Mouse (Mus musculus) ES-E14 (cell line): ENCODE measurements around the gene Rab24. TPM values are rescaled to one million over a fixed set of nuclear protein-coding genes. Genes with fewer than 3 reads are reported as not detected.

Experiments used
- DNase-seq: peaks from one replicate; pipeline ENCODE4 v3.0.0-alpha.2; 2013; ENCODE audit warnings: low read depth, low spot score
- H3K27ac ChIP-seq: 2 replicates; pipeline ENCODE4 v1.5.1; 2012; ENCODE audit warnings: low read depth, mild to moderate bottlenecking, low read length, moderate library complexity, mixed read lengths; ENCODE audit not compliant: poor library complexity, insufficient read depth, severe bottlenecking
- H3K36me3 ChIP-seq: 2 replicates; pipeline ENCODE4 v1.6.1; 2012; ENCODE audit warnings: mild to moderate bottlenecking, low read length, moderate library complexity, mixed read lengths; ENCODE audit not compliant: control insufficient read depth, poor library complexity, insufficient read depth, severe bottlenecking
- H3K4me1 ChIP-seq, 2 experiments: fragments of 150-350 bp in 1 of 2; sonication (generic) in 1 of 2; 2 replicates each; pipeline ENCODE4 v1.6.1; 2012; ENCODE audit warnings: low read length in 2 of 2, mild to moderate bottlenecking in 1 of 2, mixed read lengths in 1 of 2; ENCODE audit not compliant: control insufficient read depth in 2 of 2, insufficient read depth in 2 of 2, poor library complexity in 1 of 2
- H3K4me3 ChIP-seq, 2 experiments: fragments of 150-350 bp in 1 of 2; sonication (generic) in 1 of 2; 2 replicates each; pipeline ENCODE4 v1.5.1; 2012; ENCODE audit warnings: low read length in 2 of 2, low read depth in 1 of 2, mild to moderate bottlenecking in 1 of 2, mixed read lengths in 1 of 2; ENCODE audit not compliant: insufficient read depth in 1 of 2, poor library complexity in 1 of 2, severe bottlenecking in 1 of 2
- H3K9ac ChIP-seq: 2 replicates; pipeline ENCODE4 v1.6.1; 2012; ENCODE audit warnings: low read depth, mild to moderate bottlenecking, low read length, mixed read lengths; ENCODE audit not compliant: poor library complexity, insufficient read depth, severe bottlenecking
- H3K9me3 ChIP-seq: fragments of 150-350 bp; sonication (generic); 2 replicates; pipeline ENCODE4 v1.6.1; 2012; ENCODE audit warnings: low read depth, mild to moderate bottlenecking, low read length; ENCODE audit not compliant: control insufficient read depth, insufficient read depth
- CHD2 ChIP-seq: IDR thresholded peaks from 2 replicates; pipeline ENCODE4 v1.6.1; 2014; ENCODE audit warnings: mild to moderate bottlenecking, low read depth, low read length, inconsistent platforms
- HCFC1 ChIP-seq: IDR thresholded peaks from 2 replicates; pipeline ENCODE4 v1.6.1; 2012; ENCODE audit warnings: low read length, inconsistent platforms, borderline replicate concordance; ENCODE audit not compliant: insufficient read depth
- MAFK ChIP-seq: IDR thresholded peaks from 2 replicates; pipeline ENCODE4 v1.6.1; 2014; ENCODE audit warnings: mild to moderate bottlenecking, low read depth, low read length, inconsistent platforms; ENCODE audit not compliant: insufficient read depth
- ZC3H11A ChIP-seq: IDR thresholded peaks from 2 replicates; pipeline ENCODE4 v1.6.1; 2012; ENCODE audit warnings: low read depth, mild to moderate bottlenecking, inconsistent platforms, low read length, borderline replicate concordance
- ZNF384 ChIP-seq: IDR thresholded peaks from 2 replicates; pipeline ENCODE4 v1.6.1; 2012; ENCODE audit warnings: low read depth, low read length, inconsistent platforms
- in situ Hi-C, 2 experiments: fragments of 600-800 bp; cut with MboI; formaldehyde crosslinking; loops; one replicate each; pipeline ENCODE4 v1.15.1; 2025; ENCODE audit warnings: low sequenced_read_pairs in 2 of 2, inconsistent platforms in 1 of 2; ENCODE audit not compliant: unreplicated experiment in 2 of 2
- total RNA-seq: library from RNA; depleted of rRNA; stranded (reverse); fragments of 300-350 nt; gene quantifications from 2 replicates; pipeline ENCODE4 v1.2.3, GENCODE M21; 2012

Gene Rab24
- total RNA-seq, 1 experiment: 67.5 TPM

- in situ Hi-C loops: no loop called here
- no peak overlapping the region for H3K9ac ChIP-seq
- DNase-seq: no peak
- H3K4me3 ChIP-seq: no peak overlapping the region
- H3K36me3 ChIP-seq: peaks cover 19% of the 10 kb centered on the region
- peaks cover 3 to 33% of the 10 kb centered on the region in 2 experiments; a peak in 3 of 4 replicates for H3K4me1 ChIP-seq
- no peaks in the 10 kb centered on the region for H3K9me3 ChIP-seq
- TF ChIP-seq CHD2: no peak
- TF ChIP-seq ZC3H11A: no peak
- TF ChIP-seq MAFK: no peak
- no peak for TF ChIP-seq ZNF384
- no peak for TF ChIP-seq HCFC1
- no peak overlapping the region for H3K27ac ChIP-seq
Measured at GRCm38 (mm10) chr13:55328171-55328570, 6.4 kb upstream of the Rab24 start.

DNA sequence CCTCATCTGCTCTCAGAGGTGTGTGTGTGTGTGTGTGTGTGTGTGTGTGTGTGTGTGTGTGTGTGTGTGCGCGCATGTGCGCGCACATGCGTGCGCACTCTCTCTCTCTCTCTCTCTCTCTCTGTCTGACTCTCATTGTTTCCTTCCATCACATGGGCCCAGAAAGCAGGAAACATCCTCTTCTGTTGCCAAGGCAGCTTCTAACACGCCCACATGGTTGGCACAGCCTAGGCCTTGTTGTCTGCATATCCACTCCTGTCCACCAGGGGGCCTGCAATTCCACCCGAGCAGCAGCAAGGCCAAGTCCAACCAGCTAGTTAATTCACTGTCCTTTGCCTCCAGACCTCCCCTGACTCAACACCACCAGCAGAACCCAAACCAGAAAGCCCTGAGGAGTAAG is 5.9 kb upstream of the Rab24 start:
- TF ChIP-seq HCFC1: no peak
- TF ChIP-seq ZC3H11A: no peak
- no peak for TF ChIP-seq ZNF384
- H3K9me3 ChIP-seq: no peaks in the 10 kb centered on the region
- H3K4me1 ChIP-seq: peaks cover 3 to 36% of the 10 kb centered on the region in 2 experiments; a peak in 3 of 4 replicates
- in situ Hi-C loops: no loop called here
- H3K36me3 ChIP-seq: peaks cover 24% of the 10 kb centered on the region
- H3K9ac ChIP-seq: 0 out of 2 replicates have a peak overlapping the region, but pooled peaks have one; percentile 27
- H3K4me3 ChIP-seq: no peak overlapping the region
- DNase-seq: peak; percentile 78
- H3K27ac ChIP-seq: no peak overlapping the region

- Histone ChIP-seq H3K27ac (no peak overlapping the region), H3K36me3 (peaks cover 24% of the 10 kb centered on the region), H3K4me3 (no peak overlapping the region), H3K9ac (no peak overlapping the region), H3K4me1 (peaks cover 3 to 36% of the 10 kb centered on the region in 2 experiments; a peak in 3 of 4 replicates), H3K9me3 (no peaks in the 10 kb centered on the region)
- no peak for TF ChIP-seq ZC3H11A
- no peak for TF ChIP-seq ZNF384
- no peak for TF ChIP-seq HCFC1
- no peak for TF ChIP-seq CHD2
- no peak for TF ChIP-seq MAFK
- in situ Hi-C loops: no loop called here
- no peak for DNase-seq
Measured at GRCm38 (mm10) chr13:55327169-55327568, 5.4 kb upstream of the Rab24 start.

DNA sequence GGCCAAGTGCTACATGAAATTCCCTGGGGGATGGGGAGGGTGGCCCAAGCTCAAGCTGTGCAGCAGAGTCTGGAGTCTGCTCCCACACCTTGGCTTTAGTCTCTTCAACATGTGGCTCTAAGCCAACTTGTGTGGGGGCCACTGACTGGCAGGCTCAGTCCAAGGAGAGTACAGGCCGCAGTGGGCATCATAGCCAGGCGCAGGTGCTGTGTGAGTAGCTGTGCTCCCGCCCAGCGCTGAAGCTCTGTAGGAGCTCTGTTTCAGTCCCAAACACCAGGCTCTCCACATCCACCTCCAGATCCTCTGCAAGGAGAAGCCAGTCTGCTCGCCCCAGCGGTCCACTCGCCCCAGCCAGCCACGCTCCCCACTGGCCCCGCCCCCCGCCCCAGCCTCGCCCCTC is 3.9 kb upstream of the Rab24 start:
- H3K27ac ChIP-seq: no peak overlapping the region
- no peak for DNase-seq
- no peak overlapping the region for H3K4me3 ChIP-seq
- H3K36me3 ChIP-seq: peaks cover 24% of the 10 kb centered on the region
- no peak overlapping the region for H3K9ac ChIP-seq
- TF ChIP-seq CHD2: no peak
- no peak for TF ChIP-seq ZNF384
- TF ChIP-seq MAFK: no peak
- no peak for TF ChIP-seq ZC3H11A
- no peak for TF ChIP-seq HCFC1
- in situ Hi-C loops: no loop called here
- peaks cover 3 to 30% of the 10 kb centered on the region in 2 experiments; a peak in 3 of 4 replicates for H3K4me1 ChIP-seq
- no peaks in the 10 kb centered on the region for H3K9me3 ChIP-seq
